Mouse (Mus musculus) liver, embryonic 11.5 days (tissue): ENCODE measurements around the gene Kcnmb1. TPM values are rescaled to one million over a fixed set of nuclear protein-coding genes. Genes with fewer than 3 reads are reported as not detected.

ENCODE experiments used
- ATAC-seq: fragments of 200-750 bp; cut with Nextera tagmentation; replicated peaks from 2 replicates; pipeline ENCODE4 v1.8.0; 2017; ENCODE audit warnings: moderate number of reproducible peaks, mild to moderate bottlenecking, moderate TSS enrichment, moderate library complexity; ENCODE audit not compliant: low FRiP score
- DNase-seq: peaks from one replicate; pipeline ENCODE4 v3.0.0-alpha.2; 2017; ENCODE audit warnings: low spot score
- H3K27ac ChIP-seq: fragments of 300-500 bp; sonication (generic); 2 replicates; pipeline ENCODE4 v1.5.1; 2014; ENCODE audit warnings: mild to moderate bottlenecking, low read depth, low read length, control low read depth
- H3K27me3 ChIP-seq: fragments of 300-500 bp; sonication (generic); replicated peaks from 2 replicates; pipeline ENCODE4 v1.6.1; 2014; ENCODE audit warnings: low read length, mixed read lengths; ENCODE audit not compliant: control insufficient read depth, insufficient read depth
- H3K36me3 ChIP-seq: fragments of 300-500 bp; sonication (generic); 2 replicates; pipeline ENCODE4 v1.6.1; 2014; ENCODE audit warnings: mild to moderate bottlenecking, low read length, moderate library complexity, mixed read lengths; ENCODE audit not compliant: control insufficient read depth, insufficient read depth
- H3K4me1 ChIP-seq: fragments of 300-500 bp; sonication (generic); replicated peaks from 2 replicates; pipeline ENCODE4 v1.6.1; 2014; ENCODE audit warnings: low read length, mixed read lengths; ENCODE audit not compliant: control insufficient read depth, insufficient read depth
- H3K4me2 ChIP-seq: fragments of 300-500 bp; sonication (generic); 2 replicates; pipeline ENCODE4 v1.6.1; 2014; ENCODE audit warnings: mild to moderate bottlenecking, control low read depth, moderate library complexity
- H3K4me3 ChIP-seq: fragments of 300-500 bp; sonication (generic); 2 replicates; pipeline ENCODE4 v1.5.1; 2014; ENCODE audit warnings: low read depth, low read length, control low read depth
- H3K9ac ChIP-seq: fragments of 300-500 bp; sonication (generic); 2 replicates; pipeline ENCODE4 v1.6.1; 2014; ENCODE audit warnings: low read depth, low read length, control low read depth
- H3K9me3 ChIP-seq: fragments of 300-500 bp; sonication (generic); 2 replicates; pipeline ENCODE4 v1.6.1; 2016; ENCODE audit warnings: low read length, inconsistent platforms, mixed read lengths; ENCODE audit not compliant: control insufficient read depth
- WGBS: fragments of 180-500 bp; shearing (Covaris S2); extraction: QIAGEN DNeasy Blood & Tissue Kit; methylation state at CpG from one replicate; pipeline ENCODE4 v1.1.7; 2014; 5-methylcytosine and 5-hydroxymethylcytosine counted together
- polyA plus RNA-seq: library from polyadenylated mRNA; unstranded; fragments of >200 nt; fragmentation: Nextera tagmentation; extraction: Ambion mirVana; gene quantifications from 2 replicates; pipeline ENCODE4 v1.2.1, GENCODE M21; 2014

Kcnmb1 gene
- polyA plus RNA-seq, 1 experiment from 2014 or later = 0.25 TPM

DNA sequence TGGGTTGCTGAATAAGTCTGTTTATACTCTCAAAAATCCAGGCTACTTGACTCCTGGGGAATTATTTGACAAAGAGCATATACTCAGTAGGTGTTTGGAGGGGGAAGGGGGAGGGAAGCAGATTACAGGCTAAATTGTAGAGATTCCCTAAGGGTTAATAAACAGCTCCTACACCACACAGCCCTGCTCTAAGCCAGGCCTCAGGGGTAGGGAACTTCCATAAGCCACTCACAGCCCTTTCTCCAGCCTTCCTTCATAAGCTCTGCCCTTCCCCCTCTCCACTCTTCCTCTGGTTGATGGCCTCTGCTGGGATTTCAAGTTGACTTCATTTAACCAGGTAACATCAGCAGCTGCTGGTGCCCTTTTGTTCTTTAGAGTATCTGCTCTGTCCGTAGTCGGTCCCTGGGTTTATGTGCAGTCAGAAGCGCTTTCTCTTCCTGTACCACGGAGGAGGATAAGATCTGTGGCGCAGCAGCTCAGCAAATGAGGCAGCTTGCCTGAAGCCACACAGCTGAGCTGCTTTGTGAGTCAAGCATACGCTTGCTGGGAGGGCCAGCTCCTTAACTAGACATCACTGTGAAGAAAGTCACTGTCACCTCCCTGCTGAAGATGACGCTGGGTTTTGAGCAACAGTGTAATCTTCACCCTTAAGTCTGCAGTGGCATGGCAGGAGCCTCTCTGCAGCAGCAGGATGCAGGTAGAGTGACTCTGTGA lies 24.1 kb upstream of the Kcnmb1 start:
- peaks cover 5% of the 10 kb centered on the region; the same call in 1 of the 2 replicates for H3K4me1 ChIP-seq
- no peaks in the 10 kb centered on the region for H3K27me3 ChIP-seq
- WGBS = 30% methylated on average over 7 of the region's 7 CpGs
- ATAC-seq (0 out of 2 replicates have a peak, but pooled peaks have one; percentile 41), DNase-seq (no peak)
- no peak overlapping the region for H3K4me3 ChIP-seq
- H3K9ac ChIP-seq = no peak overlapping the region
- no peak overlapping the region for H3K27ac ChIP-seq
- no peak overlapping the region for H3K4me2 ChIP-seq
- H3K9me3 ChIP-seq = no peaks in the 10 kb centered on the region
- H3K36me3 ChIP-seq = no peaks in the 10 kb centered on the region

DNA sequence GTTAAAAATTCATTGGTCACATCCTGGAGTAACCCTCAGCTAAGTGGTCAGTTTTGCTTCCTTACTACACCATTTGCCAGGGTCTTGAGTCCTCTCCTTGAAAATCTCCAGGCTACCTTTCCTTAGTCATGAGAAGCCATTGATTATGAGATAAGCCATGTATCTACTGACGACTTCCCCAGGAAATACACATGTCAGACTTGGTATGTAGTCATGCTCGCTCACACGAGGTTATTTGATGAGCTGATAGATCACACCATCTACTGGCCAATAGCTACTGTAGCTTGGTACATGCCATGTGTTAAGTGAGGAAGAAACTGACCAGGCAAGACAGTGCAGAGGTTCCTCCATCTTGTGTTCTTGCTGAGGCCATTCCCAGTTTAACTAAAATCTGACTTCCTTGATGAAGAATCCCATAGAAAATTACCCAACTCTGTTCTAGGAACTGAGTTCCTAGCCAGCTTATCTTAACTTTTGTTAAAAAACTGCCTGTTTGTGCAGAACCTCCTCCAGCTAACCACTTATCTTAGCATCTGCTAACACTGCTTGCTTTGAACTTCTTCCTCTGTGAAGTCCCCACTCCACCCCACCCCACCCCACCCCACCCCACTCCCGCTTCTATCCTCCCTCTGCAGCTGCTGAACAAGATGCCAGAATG lies 23.2 kb upstream of the Kcnmb1 start:
- no peak for DNase-seq
- ATAC-seq = no peak
- WGBS = 52% methylated on average over 4 of the region's 4 CpGs
- no peaks in the 10 kb centered on the region for H3K36me3 ChIP-seq
- H3K4me2 ChIP-seq = no peak overlapping the region
- H3K9ac ChIP-seq = no peak overlapping the region
- H3K27me3 ChIP-seq = no peaks in the 10 kb centered on the region
- peaks cover 5% of the 10 kb centered on the region; the same call in 1 of the 2 replicates for H3K4me1 ChIP-seq
- H3K4me3 ChIP-seq = no peak overlapping the region
- H3K27ac ChIP-seq = no peak overlapping the region
- H3K9me3 ChIP-seq = no peaks in the 10 kb centered on the region

DNA sequence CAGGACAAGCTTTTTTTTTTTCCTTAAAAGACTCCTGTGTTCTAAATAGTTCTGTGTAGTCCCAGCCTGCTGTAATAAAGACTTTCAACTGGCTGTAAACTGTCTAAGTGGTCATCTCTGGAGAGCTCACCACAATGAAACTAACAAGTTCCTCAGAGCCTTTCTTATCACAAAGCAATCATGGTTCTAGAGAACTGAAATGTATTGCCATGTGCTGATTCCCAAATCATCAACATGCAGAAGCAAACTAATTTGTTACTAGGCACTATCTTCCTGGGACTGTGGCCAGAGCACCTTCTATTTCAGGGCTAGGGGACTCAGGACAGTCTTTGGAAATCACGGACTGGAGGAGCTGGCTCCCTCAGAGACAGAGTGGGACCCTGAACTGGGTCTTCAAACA lies 19.2 kb upstream of the Kcnmb1 start:
- WGBS = 67% methylated on average over 1 of the region's 1 CpGs
- Histone ChIP-seq H3K9ac (no peak overlapping the region), H3K4me1 (peaks cover 5% of the 10 kb centered on the region; the same call in 1 of the 2 replicates), H3K27me3 (no peaks in the 10 kb centered on the region), H3K4me3 (no peak overlapping the region), H3K4me2 (no peak overlapping the region), H3K36me3 (no peaks in the 10 kb centered on the region), H3K27ac (no peak overlapping the region), H3K9me3 (no peaks in the 10 kb centered on the region)
- DNase-seq (no peak), ATAC-seq (no peak)

DNA sequence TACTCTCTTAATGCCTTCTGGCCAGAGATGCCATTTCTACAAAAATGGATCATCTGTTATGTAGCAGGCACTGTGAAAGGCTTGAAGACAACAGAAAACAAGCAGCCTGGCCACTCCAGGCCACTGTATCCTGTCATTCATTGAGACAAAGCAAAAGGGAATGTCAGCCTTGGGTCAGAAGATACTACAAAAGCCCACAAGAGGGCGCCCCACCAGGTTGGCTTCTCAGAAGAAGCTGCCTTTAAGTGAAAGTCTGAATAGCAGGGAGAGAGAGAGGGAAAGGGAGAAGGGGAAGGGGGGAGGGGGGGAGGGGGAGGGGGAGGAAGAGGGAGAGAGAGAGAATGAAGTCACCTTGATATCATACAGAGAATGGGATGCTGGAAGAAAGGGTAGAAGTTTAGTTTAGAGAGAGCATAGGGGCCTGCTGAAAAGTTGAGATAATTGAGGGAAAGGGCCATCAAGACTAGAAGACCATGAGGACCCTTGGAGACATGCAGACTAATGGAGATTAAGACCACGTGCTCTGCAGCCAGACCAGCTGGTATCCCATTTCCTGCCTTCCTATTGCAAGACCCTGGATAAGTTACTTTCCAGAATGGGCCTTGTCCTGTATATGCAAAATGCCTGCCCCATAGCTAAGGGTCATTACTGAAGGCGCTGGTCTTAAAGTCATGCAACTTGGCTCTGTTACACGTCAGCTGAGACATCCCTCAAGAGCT lies 18.6 kb upstream of the Kcnmb1 start:
- Histone ChIP-seq H3K4me3 (no peak overlapping the region), H3K9ac (no peak overlapping the region), H3K9me3 (no peaks in the 10 kb centered on the region), H3K36me3 (no peaks in the 10 kb centered on the region), H3K27ac (no peak overlapping the region), H3K4me1 (no peaks in the 10 kb centered on the region), H3K4me2 (no peak overlapping the region), H3K27me3 (no peaks in the 10 kb centered on the region)
- ATAC-seq (no peak), DNase-seq (no peak)
- WGBS = 58% methylated on average over 4 of the region's 4 CpGs

DNA sequence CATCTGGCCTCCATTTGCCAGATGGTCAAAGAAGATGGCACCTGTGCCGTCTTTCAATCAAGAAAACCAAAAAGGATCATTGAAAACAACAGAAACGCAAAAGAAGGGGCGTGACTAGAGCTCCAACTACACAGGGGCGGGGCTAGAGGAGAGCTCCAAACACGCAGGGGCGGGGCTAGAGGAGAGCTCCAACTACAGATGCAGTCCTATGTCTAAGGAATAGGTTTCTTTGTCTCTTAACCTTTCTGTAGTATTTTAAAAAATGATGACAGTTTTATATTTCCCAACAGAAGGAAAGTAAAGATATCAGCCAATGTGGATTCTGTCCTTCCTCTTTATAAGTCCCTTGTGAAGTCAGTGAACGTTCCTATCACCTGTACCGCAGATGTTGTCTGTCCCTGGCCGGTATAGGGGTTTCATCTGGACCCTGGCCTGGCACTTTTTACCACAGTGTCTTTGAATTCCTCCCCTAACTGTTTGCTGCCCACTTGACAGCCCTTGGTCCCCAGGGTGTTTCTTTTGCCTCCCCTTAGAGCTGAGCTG lies 18.0 kb upstream of the Kcnmb1 start:
- WGBS = 74% methylated on average over 9 of the region's 9 CpGs
- no peak for ATAC-seq
- no peak overlapping the region for H3K4me3 ChIP-seq

DNA sequence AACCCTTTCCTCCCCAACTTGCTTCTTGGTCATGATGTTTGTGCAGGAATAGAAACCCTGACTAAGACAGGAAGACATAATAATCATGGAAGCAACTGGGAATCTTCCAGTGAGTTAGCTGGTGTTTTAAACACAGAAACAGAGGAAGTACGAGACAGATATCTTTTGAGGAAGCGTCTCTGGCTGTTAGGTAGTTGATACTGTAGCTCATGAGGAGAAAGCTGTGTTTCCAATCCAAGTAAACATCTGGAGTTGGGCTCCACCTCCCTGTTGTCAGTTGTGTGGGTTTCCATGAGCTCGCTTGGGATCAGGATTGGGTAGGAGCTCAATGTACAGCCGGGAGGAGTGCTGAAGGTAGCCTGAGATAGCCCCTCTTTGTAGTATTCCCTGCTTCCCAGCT lies 16.3 kb upstream of the Kcnmb1 start:
- no peak for ATAC-seq
- WGBS = 53% methylated on average over 4 of the region's 4 CpGs

More for the DNA sequence above, 18.0 kb upstream of the Kcnmb1 start:
- H3K4me2 ChIP-seq = no peak overlapping the region
- H3K27ac ChIP-seq = no peak overlapping the region
- H3K27me3 ChIP-seq = no peaks in the 10 kb centered on the region
- no peaks in the 10 kb centered on the region for H3K4me1 ChIP-seq
- H3K36me3 ChIP-seq = no peaks in the 10 kb centered on the region
- DNase-seq = no peak
- no peak overlapping the region for H3K9ac ChIP-seq
- H3K9me3 ChIP-seq = no peaks in the 10 kb centered on the region

DNA sequence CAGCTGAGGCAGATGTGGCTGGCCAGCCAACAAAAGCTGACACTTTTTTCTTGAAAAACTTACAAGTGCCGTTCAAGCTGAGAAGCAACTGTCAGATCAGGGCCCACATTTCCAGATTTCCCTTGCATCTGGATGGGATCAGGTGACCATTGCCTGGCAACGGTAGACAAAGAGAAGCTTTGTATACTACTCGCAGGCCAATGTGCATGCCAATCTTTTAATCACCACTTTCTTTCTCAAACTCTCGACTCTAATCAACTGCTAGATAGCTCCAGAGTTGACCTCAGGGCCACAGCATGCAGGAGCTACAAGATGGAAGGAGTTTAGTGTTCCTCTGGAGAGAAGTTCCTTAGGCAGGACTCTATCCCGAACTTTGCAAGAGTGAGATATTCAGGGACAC lies 11.7 kb upstream of the Kcnmb1 start:
- 71% methylated on average over 5 of the region's 5 CpGs for WGBS
- Histone ChIP-seq H3K4me3 (no peak overlapping the region), H3K4me1 (no peaks in the 10 kb centered on the region), H3K36me3 (no peaks in the 10 kb centered on the region), H3K9me3 (no peaks in the 10 kb centered on the region), H3K27ac (no peak overlapping the region), H3K4me2 (no peak overlapping the region), H3K9ac (no peak overlapping the region), H3K27me3 (no peaks in the 10 kb centered on the region)
- ATAC-seq = no peak
- DNase-seq = no peak

More for the DNA sequence above, 16.3 kb upstream of the Kcnmb1 start:
- DNase-seq = no peak
- no peaks in the 10 kb centered on the region for H3K9me3 ChIP-seq
- no peak overlapping the region for H3K9ac ChIP-seq
- H3K4me2 ChIP-seq = no peak overlapping the region
- no peak overlapping the region for H3K4me3 ChIP-seq
- H3K27me3 ChIP-seq = no peaks in the 10 kb centered on the region
- no peak overlapping the region for H3K27ac ChIP-seq
- no peaks in the 10 kb centered on the region for H3K4me1 ChIP-seq
- no peaks in the 10 kb centered on the region for H3K36me3 ChIP-seq

DNA sequence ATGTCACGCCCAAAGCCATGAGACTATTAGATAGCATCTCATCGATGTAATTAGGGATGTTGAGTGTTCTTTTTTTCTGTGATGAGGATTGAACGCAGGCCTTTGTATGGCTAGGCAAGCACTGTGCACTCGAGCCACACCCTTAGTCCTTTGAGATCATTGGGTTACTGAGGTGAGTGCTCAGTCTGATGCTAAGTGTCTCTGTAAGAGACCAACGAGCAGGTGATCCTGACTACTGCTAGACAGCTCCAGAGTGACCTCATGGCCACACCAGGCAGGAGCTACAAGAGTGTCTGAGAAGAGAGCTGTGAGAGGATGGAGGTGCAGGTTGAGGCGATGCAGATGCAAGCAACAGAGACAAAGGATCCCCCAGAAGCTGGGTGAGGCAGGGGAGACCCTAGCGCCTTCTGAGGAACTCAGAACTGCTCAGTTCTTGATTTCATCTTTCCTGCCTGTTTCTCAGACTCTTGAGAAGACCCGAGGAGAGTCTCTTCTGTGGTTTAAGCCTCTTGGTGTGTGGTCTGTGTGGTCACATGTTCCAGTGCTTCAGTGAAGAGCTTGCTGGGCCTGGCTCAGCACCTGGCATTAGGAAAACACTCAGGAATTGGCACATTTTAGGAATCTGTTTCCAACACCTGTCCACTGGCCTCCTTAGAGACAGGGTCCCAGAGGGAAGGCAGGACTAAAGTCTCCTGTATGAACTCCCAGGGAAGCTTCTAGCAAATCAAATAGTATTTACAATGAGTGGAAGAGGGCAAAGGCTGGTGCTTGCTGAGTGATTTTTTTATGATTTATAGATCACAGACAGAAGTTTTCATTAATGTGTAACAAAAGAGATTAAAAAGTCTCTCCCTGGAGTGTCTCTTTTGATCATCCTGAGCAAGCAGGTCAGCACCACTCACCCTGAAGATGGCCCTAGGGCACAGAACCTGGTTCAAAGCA lies 10.9 kb upstream of the Kcnmb1 start:
- no peak for DNase-seq
- 72% methylated on average over 8 of the region's 8 CpGs for WGBS
- no peak for ATAC-seq

More for the DNA sequence above, 10.9 kb upstream of the Kcnmb1 start:
- no peaks in the 10 kb centered on the region for H3K4me1 ChIP-seq
- no peaks in the 10 kb centered on the region for H3K27me3 ChIP-seq
- H3K4me3 ChIP-seq = no peak overlapping the region
- H3K9me3 ChIP-seq = no peaks in the 10 kb centered on the region
- no peaks in the 10 kb centered on the region for H3K36me3 ChIP-seq
- H3K4me2 ChIP-seq = no peak overlapping the region
- no peak overlapping the region for H3K9ac ChIP-seq
- H3K27ac ChIP-seq = no peak overlapping the region
